Mouse (Mus musculus): Measurements from ENCODE around the gene Nudt22. TPM values are rescaled to one million over a fixed set of nuclear protein-coding genes. Genes with fewer than 3 reads are reported as not detected.

Nudt22 gene
- polyA plus RNA-seq (2014; fragmentation: Nextera tagmentation; extraction: Ambion mirVana): 20.4 and 22.2 TPM in 2 replicates

DNA sequence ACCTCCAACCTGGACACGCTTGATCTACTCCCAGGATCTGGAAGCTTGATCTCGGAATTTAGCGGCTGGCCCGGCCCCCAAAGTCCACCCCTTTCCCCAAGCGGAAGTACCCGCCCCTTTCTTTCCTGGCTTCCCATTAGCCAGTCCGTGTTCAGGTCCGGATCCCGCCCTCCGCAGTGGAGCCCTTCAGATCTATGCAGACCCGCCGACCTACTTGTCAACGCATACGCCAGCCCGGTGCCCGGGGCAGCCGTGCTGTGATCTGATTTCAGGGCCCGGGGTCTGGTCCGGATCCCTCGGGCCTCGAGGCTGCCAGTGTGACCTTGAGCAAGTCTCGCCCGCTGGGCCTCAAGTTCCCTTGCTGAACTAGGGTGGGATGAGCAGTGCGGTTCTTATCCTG lies at the start of gene Nudt22, which contains the start of gene Trpt1:
Gene Nudt22 (minus strand): TSS at position 112 of the 400 bp plus-strand sequence.
Gene Trpt1 (plus strand): TSS at position 126 of the 400 bp plus-strand sequence.
- Histone ChIP-seq H3K27ac (ENCODE audit: low read depth, low read length) (peak within 1 kb of the TSS; percentile 62; the same call in 1 of the 2 replicates), H3K4me1 (ENCODE audit: control insufficient read depth, insufficient read depth, low read length) (peaks cover 21% of the 10 kb centered on the region), H3K4me3 (ENCODE audit: low read length) (peak within 1 kb of the TSS; percentile 66), H3K9me3 (ENCODE audit: control insufficient read depth, low read length) (no peaks in the 10 kb centered on the region), H3K27me3 (ENCODE audit: control insufficient read depth, insufficient read depth, low read length) (no peaks in the 10 kb centered on the region), H3K36me3 (ENCODE audit: control insufficient read depth, insufficient read depth, low read length) (peaks cover 5% of the 10 kb centered on the region), H3K9ac (ENCODE audit: low read depth, low read length) (peak within 1 kb of the TSS; percentile 67), H3K4me2 (replicated peaks; ENCODE audit: low read depth, low read length) (peak within 1 kb of the TSS; percentile 92)
- under 1% methylated on average over 24 of the region's 24 CpGs for WGBS
- ATAC-seq (ENCODE audit: low FRiP score, low TSS enrichment): peak; percentile 78

DNA sequence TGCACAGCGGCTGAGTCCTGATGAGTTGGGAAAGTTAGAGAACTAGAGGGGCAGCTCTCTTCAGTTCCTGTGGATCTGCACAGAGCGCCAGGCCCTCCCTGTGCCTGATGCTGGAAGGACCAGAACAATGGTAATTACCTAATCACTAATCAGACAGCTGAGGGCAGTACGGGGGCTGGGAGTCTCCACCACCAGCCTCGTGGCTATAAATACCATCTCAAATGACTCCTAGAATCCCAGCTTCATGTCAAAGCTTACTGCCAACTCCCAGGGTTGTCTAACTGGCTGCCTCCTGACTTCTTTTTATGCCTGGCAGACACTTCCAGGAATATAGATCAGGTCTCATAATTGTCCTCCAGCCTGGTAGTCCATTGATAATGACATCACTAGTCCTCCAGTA lies 48.8 kb upstream of the Nudt22 start:
- Histone ChIP-seq H3K9me3 (ENCODE audit: control insufficient read depth, low read length) (no peaks in the 10 kb centered on the region), H3K9ac (ENCODE audit: low read depth, low read length) (no peak overlapping the region), H3K27me3 (ENCODE audit: control insufficient read depth, insufficient read depth, low read length) (no peaks in the 10 kb centered on the region), H3K27ac (ENCODE audit: low read depth, low read length) (no peak overlapping the region), H3K36me3 (ENCODE audit: control insufficient read depth, insufficient read depth, low read length) (no peaks in the 10 kb centered on the region), H3K4me2 (replicated peaks; ENCODE audit: low read depth, low read length) (no peak overlapping the region), H3K4me3 (ENCODE audit: low read length) (no peak overlapping the region), H3K4me1 (ENCODE audit: control insufficient read depth, insufficient read depth, low read length) (peaks cover 5% of the 10 kb centered on the region)
- no peak for ATAC-seq (ENCODE audit: low FRiP score, low TSS enrichment)
- 35% methylated on average over 4 of the region's 4 CpGs for WGBS

DNA sequence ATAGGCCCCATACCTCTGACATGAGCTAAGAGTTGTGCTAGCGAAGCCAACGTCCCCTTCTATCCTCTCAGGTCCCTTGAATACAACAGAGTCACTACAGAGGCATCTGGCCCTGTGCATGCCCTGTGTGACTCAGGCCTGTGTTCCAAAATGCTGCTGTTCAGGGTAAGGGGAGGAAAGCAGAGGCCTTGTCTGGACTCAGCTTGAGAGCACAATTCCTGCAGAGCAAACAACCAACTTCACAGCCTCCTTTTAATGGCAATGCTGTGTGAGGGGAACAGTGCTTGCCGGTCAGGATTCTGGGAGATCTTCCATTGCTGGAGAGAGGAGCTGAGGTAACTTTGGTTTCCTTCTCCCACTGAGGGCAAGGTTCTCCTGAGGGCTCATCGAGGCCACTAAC lies 48.4 kb upstream of the Nudt22 start:
- no peaks in the 10 kb centered on the region for H3K27me3 ChIP-seq (ENCODE audit: control insufficient read depth, insufficient read depth, low read length)
- no peaks in the 10 kb centered on the region for H3K36me3 ChIP-seq (ENCODE audit: control insufficient read depth, insufficient read depth, low read length)
- no peak overlapping the region for H3K9ac ChIP-seq (ENCODE audit: low read depth, low read length)
- no peak for ATAC-seq (ENCODE audit: low FRiP score, low TSS enrichment)
- H3K4me3 ChIP-seq (ENCODE audit: low read length): no peak overlapping the region
- WGBS: 48% methylated on average over 4 of the region's 4 CpGs
- H3K4me1 ChIP-seq (ENCODE audit: control insufficient read depth, insufficient read depth, low read length): peaks cover 5% of the 10 kb centered on the region
- no peak overlapping the region for H3K4me2 ChIP-seq (replicated peaks; ENCODE audit: low read depth, low read length)
- H3K27ac ChIP-seq (ENCODE audit: low read depth, low read length): no peak overlapping the region
- no peaks in the 10 kb centered on the region for H3K9me3 ChIP-seq (ENCODE audit: control insufficient read depth, low read length)

DNA sequence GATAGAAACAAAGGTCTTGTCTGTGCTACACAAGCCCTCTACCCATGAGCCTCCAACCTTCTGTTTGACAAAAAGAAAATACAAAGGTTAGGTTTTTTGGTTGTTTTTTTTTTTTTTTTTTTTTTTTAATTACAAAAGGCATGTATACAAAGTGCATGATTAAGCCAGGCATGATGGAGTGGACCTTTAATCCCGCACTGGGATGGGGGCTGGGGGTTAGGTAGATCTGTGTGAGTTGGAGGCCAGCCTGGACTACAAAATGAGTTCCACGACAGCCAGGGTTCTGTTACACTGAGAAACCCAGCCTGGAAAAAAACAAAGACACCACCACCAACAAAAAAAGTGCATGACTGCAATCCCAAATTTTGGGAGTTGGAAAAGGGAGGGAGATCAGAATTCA lies 45.3 kb upstream of the Nudt22 start:
- H3K4me2 ChIP-seq (replicated peaks; ENCODE audit: low read depth, low read length): no peak overlapping the region; the same call in 1 of the 2 replicates
- 88% methylated on average over 2 of the region's 2 CpGs for WGBS
- no peak overlapping the region; the same call in 1 of the 2 replicates for H3K4me3 ChIP-seq (ENCODE audit: low read length)
- no peak overlapping the region; the same call in 1 of the 2 replicates for H3K27ac ChIP-seq (ENCODE audit: low read depth, low read length)
- no peaks in the 10 kb centered on the region for H3K27me3 ChIP-seq (ENCODE audit: control insufficient read depth, insufficient read depth, low read length)
- H3K9me3 ChIP-seq (ENCODE audit: control insufficient read depth, low read length): no peaks in the 10 kb centered on the region
- H3K4me1 ChIP-seq (ENCODE audit: control insufficient read depth, insufficient read depth, low read length): peaks cover 13% of the 10 kb centered on the region
- no peaks in the 10 kb centered on the region; the same call in 1 of the 2 replicates for H3K36me3 ChIP-seq (ENCODE audit: control insufficient read depth, insufficient read depth, low read length)
- no peak for ATAC-seq (ENCODE audit: low FRiP score, low TSS enrichment)
- peak overlapping the region; percentile 82; the same call in 1 of the 2 replicates for H3K9ac ChIP-seq (ENCODE audit: low read depth, low read length)

DNA sequence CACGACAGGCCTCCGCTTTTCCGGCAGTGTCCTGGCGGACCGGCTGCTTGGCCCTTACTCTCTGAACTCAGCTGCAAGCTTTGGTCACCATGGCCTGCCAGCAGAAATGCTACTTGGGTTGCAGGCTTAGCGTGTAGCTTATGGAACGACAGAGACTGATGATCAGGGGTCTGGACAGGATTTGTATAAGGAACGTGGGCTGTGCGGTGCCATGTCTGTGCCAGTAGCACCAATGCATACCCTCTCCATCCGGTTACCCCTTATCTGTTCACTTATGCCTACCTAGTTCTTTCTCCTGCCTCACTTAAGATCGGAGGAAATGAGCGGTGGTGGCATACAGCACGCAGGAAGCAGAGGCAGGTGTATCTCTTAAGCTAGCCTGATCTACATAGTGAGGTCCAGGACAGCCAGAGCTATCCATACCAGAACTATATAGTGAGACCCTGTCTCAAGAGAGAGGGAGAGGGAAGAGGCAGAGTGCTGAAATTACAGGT lies 44.8 kb upstream of the Nudt22 start:
- Histone ChIP-seq H3K4me3 (ENCODE audit: low read length) (peak overlapping the region; percentile 54), H3K4me1 (ENCODE audit: control insufficient read depth, insufficient read depth, low read length) (peaks cover 13% of the 10 kb centered on the region), H3K27ac (ENCODE audit: low read depth, low read length) (peak overlapping the region; percentile 93), H3K27me3 (ENCODE audit: control insufficient read depth, insufficient read depth, low read length) (no peaks in the 10 kb centered on the region), H3K4me2 (replicated peaks; ENCODE audit: low read depth, low read length) (peak overlapping the region; percentile 84), H3K36me3 (ENCODE audit: control insufficient read depth, insufficient read depth, low read length) (peaks cover 1% of the 10 kb centered on the region; the same call in 1 of the 2 replicates), H3K9me3 (ENCODE audit: control insufficient read depth, low read length) (no peaks in the 10 kb centered on the region), H3K9ac (ENCODE audit: low read depth, low read length) (peak overlapping the region; percentile 82)
- no peak; the same call in 1 of the 2 replicates for ATAC-seq (ENCODE audit: low FRiP score, low TSS enrichment)
- WGBS: 28% methylated on average over 13 of the region's 13 CpGs

DNA sequence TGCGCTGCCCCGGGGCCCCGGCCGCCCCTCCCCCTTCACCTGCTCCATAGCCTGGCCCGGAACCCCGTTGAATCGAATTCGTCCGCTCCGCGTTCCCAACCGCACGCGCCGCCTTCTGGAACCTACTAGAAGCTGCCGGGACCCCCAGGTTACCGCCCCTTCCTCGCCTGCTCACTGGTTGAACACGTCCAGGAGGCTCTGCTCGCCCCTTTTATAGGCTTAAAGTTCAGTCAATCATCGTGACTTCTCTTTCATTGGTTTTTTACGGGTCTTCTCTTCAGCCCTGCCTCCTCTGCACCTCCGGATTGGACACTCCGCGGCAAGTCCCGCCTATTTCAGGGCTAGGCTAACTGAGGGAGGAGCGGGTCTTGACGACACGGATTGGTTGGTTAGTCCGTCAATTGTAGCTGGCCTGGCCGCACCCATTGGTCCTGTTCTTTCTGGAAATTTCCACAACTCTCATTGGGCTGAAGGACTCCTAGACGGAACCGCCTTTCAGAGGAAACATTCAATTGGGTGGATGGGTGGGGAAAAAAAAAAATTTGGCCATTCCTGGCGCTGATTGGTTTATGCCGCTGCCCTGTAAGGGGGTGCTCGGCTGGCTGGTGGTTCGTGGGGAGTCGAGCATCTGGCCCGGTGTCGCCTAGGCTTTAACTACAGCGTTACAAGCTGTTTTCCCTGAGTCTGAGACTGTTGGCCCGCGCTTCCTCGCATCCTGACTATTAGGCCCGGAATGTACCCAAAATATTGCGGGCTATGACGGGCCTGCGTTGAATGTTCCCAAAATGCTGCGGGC lies 44.1 kb upstream of the Nudt22 start, which contains the start of gene Stip1:
Gene Stip1 (minus strand): TSS at position 127 of the 796 bp plus-strand sequence.
- peak within 1 kb of the TSS; percentile 85 for H3K4me3 ChIP-seq (ENCODE audit: low read length)
- H3K36me3 ChIP-seq (ENCODE audit: control insufficient read depth, insufficient read depth, low read length): peaks cover 8% of the 10 kb centered on the region
- no peaks in the 10 kb centered on the region for H3K27me3 ChIP-seq (ENCODE audit: control insufficient read depth, insufficient read depth, low read length)
- peak within 1 kb of the TSS; percentile 90 for H3K9ac ChIP-seq (ENCODE audit: low read depth, low read length)
- H3K27ac ChIP-seq (ENCODE audit: low read depth, low read length): peak within 1 kb of the TSS; percentile 93
- H3K9me3 ChIP-seq (ENCODE audit: control insufficient read depth, low read length): no peaks in the 10 kb centered on the region
- peak within 1 kb of the TSS; percentile 84 for H3K4me2 ChIP-seq (replicated peaks; ENCODE audit: low read depth, low read length)
- peak; percentile 99 for ATAC-seq (ENCODE audit: low FRiP score, low TSS enrichment)
- H3K4me1 ChIP-seq (ENCODE audit: control insufficient read depth, insufficient read depth, low read length): peaks cover 13% of the 10 kb centered on the region
- under 1% methylated on average over 49 of the region's 49 CpGs for WGBS

DNA sequence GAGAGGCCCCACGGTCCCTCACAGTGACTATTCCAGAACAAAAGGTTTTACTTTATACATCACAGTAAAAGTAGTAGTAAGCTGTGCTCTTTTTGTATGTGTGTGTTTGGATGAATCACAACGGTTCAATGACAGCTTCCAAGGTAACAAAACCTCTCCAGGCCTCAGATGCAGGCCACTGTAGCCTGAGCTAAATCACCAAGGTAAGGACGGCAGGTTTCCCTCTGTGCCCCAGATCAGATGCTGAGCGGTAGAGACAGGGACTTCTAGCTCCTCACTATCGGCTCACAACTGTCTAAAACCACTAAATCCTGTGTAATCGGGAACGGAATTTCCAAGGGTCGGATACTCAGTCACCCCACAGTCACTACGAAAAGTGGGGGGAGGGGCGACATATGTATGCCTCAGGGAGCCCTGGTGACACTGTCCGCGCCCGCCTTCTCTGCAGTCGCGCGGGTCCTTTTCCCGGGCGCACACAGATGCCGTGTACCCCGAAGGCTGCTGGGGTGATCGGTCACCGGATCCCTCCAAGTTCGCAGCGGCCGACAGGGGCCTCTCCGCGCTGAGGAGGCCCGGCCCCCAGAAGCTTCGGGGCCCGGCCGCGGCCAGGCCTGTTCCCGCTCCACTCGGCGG lies 43.3 kb upstream of the Nudt22 start:
- Histone ChIP-seq H3K9ac (ENCODE audit: low read depth, low read length) (peak overlapping the region; percentile 90), H3K9me3 (ENCODE audit: control insufficient read depth, low read length) (no peaks in the 10 kb centered on the region), H3K4me3 (ENCODE audit: low read length) (peak overlapping the region; percentile 85), H3K4me2 (replicated peaks; ENCODE audit: low read depth, low read length) (peak overlapping the region; percentile 67), H3K36me3 (ENCODE audit: control insufficient read depth, insufficient read depth, low read length) (peaks cover 15% of the 10 kb centered on the region), H3K27ac (ENCODE audit: low read depth, low read length) (peak overlapping the region; percentile 85), H3K4me1 (ENCODE audit: control insufficient read depth, insufficient read depth, low read length) (peaks cover 13% of the 10 kb centered on the region), H3K27me3 (ENCODE audit: control insufficient read depth, insufficient read depth, low read length) (no peaks in the 10 kb centered on the region)
- peak; percentile 14 for ATAC-seq (ENCODE audit: low FRiP score, low TSS enrichment)
- 1% methylated on average over 35 of the region's 35 CpGs for WGBS

DNA sequence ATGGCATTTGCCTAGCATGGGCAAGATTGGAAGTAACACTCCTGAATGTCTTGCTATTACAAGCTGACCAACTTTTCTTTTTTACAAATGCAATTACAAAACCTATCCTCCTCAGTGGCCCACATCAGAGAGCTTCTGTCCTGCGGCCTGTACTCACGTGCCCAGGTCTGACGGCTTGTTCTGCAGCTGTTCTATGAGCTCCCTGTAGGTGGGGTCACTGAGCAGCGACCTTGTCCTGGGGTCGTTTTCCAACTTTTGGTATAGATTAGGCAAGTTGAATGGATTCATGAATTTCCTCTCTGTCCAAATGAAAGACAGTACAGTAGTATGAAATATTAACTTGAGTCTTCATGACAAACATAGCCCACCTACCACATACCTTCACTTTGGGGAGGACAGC lies 38.1 kb upstream of the Nudt22 start:
- Histone ChIP-seq H3K4me1 (ENCODE audit: control insufficient read depth, insufficient read depth, low read length) (peaks cover 8% of the 10 kb centered on the region), H3K4me2 (replicated peaks; ENCODE audit: low read depth, low read length) (no peak overlapping the region), H3K27me3 (ENCODE audit: control insufficient read depth, insufficient read depth, low read length) (no peaks in the 10 kb centered on the region), H3K9ac (ENCODE audit: low read depth, low read length) (no peak overlapping the region), H3K4me3 (ENCODE audit: low read length) (no peak overlapping the region), H3K9me3 (ENCODE audit: control insufficient read depth, low read length) (no peaks in the 10 kb centered on the region), H3K27ac (ENCODE audit: low read depth, low read length) (no peak overlapping the region), H3K36me3 (ENCODE audit: control insufficient read depth, insufficient read depth, low read length) (peaks cover 64% of the 10 kb centered on the region)
- ATAC-seq (ENCODE audit: low FRiP score, low TSS enrichment): no peak
- 90% methylated on average over 5 of the region's 5 CpGs for WGBS

All from kidney, embryonic 14.5 days (tissue).